Mouse (Mus musculus) intestine, embryonic 14.5 days (tissue): ENCODE data around the gene Pdss2. TPM values are rescaled to one million over a fixed set of nuclear protein-coding genes. Genes with fewer than 3 reads are reported as not detected.

Experiments used
- ATAC-seq: fragments of 200-750 bp; cut with Nextera tagmentation; replicated peaks from 2 replicates; pipeline ENCODE4 v1.8.0; 2017; ENCODE audit warnings: low read depth, moderate number of reproducible peaks, moderate TSS enrichment, moderate library complexity; ENCODE audit not compliant: low FRiP score, low TSS enrichment
- DNase-seq: peaks from one replicate; pipeline ENCODE4 v3.0.0-alpha.2; 2018; ENCODE audit warnings: low spot score
- H3K27ac ChIP-seq: fragments of 300-500 bp; sonication (generic); 2 replicates; pipeline ENCODE4 v1.5.1; 2014; ENCODE audit warnings: low read depth, mild to moderate bottlenecking, control low read depth
- H3K27me3 ChIP-seq: fragments of 300-500 bp; sonication (generic); replicated peaks from 2 replicates; pipeline ENCODE4 v1.6.1; 2014; ENCODE audit warnings: low read length, control low read depth; ENCODE audit not compliant: control insufficient read depth, insufficient read depth
- H3K36me3 ChIP-seq: fragments of 300-500 bp; sonication (generic); 2 replicates; pipeline ENCODE4 v1.6.1; 2014; ENCODE audit warnings: low read length, control low read depth; ENCODE audit not compliant: control insufficient read depth, insufficient read depth
- H3K4me1 ChIP-seq: fragments of 300-500 bp; sonication (generic); replicated peaks from 2 replicates; pipeline ENCODE4 v1.6.1; 2014; ENCODE audit warnings: low read length, control low read depth, mixed read lengths; ENCODE audit not compliant: control insufficient read depth, insufficient read depth
- H3K4me2 ChIP-seq: fragments of 300-500 bp; sonication (generic); 2 replicates; pipeline ENCODE4 v1.6.1; 2014; ENCODE audit warnings: low read length
- H3K4me3 ChIP-seq: fragments of 300-500 bp; sonication (generic); 2 replicates; pipeline ENCODE4 v1.5.1; 2014; ENCODE audit warnings: low read depth, low read length, control low read depth, mixed read lengths
- H3K9ac ChIP-seq: fragments of 300-500 bp; sonication (generic); 2 replicates; pipeline ENCODE4 v1.6.1; 2014; ENCODE audit warnings: mild to moderate bottlenecking, low read length
- H3K9me3 ChIP-seq: fragments of 300-500 bp; sonication (generic); 2 replicates; pipeline ENCODE4 v1.6.1; 2016; ENCODE audit warnings: low read length, control low read depth; ENCODE audit not compliant: control insufficient read depth
- WGBS: fragments of 180-500 bp; shearing (Covaris S2); extraction: QIAGEN DNeasy Blood & Tissue Kit; methylation state at CpG from one replicate; pipeline ENCODE4 v1.1.7; 2014; 5-methylcytosine and 5-hydroxymethylcytosine counted together
- polyA plus RNA-seq: library from polyadenylated mRNA; unstranded; fragments of >200 nt; fragmentation: Nextera tagmentation; extraction: Ambion mirVana; gene quantifications from 2 replicates; pipeline ENCODE4 v1.2.1, GENCODE M21; 2014

Gene Pdss2
- polyA plus RNA-seq, 1 experiment from 2014 or later = 12.2 TPM

DNA sequence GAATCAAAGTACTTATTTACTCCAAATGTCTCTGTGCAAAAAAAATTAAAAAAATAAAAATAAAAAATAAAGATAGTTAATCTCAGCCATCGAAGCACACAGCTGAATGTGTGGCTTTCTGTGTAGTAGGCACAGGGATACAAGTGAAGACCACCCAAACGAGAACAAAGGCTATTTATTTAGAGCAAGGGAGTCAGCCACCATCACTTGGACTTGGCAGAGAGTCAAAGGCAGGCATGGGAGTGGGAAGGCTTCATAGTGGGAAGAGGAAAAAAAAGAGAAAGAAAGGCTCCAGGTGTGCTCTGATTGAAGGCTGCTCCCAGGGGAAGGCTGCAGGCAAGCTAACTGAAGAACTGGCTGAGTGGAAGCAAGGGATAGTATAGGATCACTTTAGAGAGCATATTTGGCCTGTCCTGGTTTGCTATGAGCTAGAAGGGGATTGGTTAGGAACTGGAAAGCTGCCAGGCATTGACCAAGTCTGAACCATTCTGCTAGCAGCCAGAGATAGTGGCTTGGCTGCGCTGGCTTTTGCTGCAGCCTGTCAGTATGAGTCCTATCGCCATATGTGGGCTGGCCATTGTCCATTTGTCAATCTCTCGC, 40.9 kb upstream of the Pdss2 start:
- no peak overlapping the region for H3K9ac ChIP-seq
- DNase-seq = no peak
- no peak for ATAC-seq
- H3K27me3 ChIP-seq = peaks cover 25% of the 10 kb centered on the region
- no peak overlapping the region for H3K27ac ChIP-seq
- H3K4me1 ChIP-seq = no peaks in the 10 kb centered on the region
- no peak overlapping the region for H3K4me2 ChIP-seq
- H3K4me3 ChIP-seq = no peak overlapping the region
- H3K9me3 ChIP-seq = no peaks in the 10 kb centered on the region
- WGBS = 68% methylated on average over 5 of the region's 5 CpGs
- H3K36me3 ChIP-seq = no peaks in the 10 kb centered on the region

- WGBS = 86% methylated on average over 2 of the region's 2 CpGs
- H3K9ac ChIP-seq = no peak overlapping the region
- no peak overlapping the region for H3K4me3 ChIP-seq
- no peaks in the 10 kb centered on the region for H3K9me3 ChIP-seq
- no peaks in the 10 kb centered on the region for H3K36me3 ChIP-seq
- H3K4me1 ChIP-seq = no peaks in the 10 kb centered on the region
- DNase-seq (no peak), ATAC-seq (no peak)
- no peak overlapping the region for H3K27ac ChIP-seq
- H3K4me2 ChIP-seq = no peak overlapping the region
- no peaks in the 10 kb centered on the region for H3K27me3 ChIP-seq
Measured at GRCm38 (mm10) chr10:43200206-43200605, 21.1 kb upstream of the Pdss2 start.

GRCm38 (mm10) chr10:43203865-43204264, 17.4 kb upstream of the Pdss2 start:
- WGBS = 81% methylated on average over 3 of the region's 3 CpGs
- H3K4me2 ChIP-seq = no peak overlapping the region
- no peaks in the 10 kb centered on the region for H3K36me3 ChIP-seq
- H3K9me3 ChIP-seq = no peaks in the 10 kb centered on the region
- H3K27me3 ChIP-seq = no peaks in the 10 kb centered on the region
- no peak overlapping the region for H3K4me3 ChIP-seq
- no peak overlapping the region for H3K9ac ChIP-seq
- ATAC-seq (no peak), DNase-seq (no peak)
- H3K27ac ChIP-seq = no peak overlapping the region
- no peaks in the 10 kb centered on the region for H3K4me1 ChIP-seq

DNA sequence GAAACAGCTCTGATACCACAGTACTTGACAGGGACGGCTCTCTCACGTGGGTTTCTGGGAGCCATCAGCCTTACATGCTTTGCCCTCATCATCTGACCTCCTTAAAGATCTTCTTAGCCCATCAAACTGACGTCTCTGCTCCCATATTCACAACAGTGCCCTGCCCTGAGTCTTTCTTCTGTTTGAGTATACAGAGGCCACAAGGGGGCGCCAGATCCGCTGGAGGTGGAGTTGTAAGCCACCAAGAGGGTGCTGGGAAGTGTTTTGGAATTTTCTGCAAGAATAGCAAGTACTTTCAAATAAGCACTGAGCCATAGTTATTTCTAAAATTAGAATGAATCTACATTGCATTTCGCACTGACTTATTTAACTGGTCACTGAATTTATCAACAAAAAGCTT, 9.4 kb upstream of the Pdss2 start:
- DNase-seq = no peak
- WGBS = 39% methylated on average over 6 of the region's 6 CpGs

GRCm38 (mm10) chr10:43217361-43217900, 3.9 kb upstream of the Pdss2 start:
- WGBS = 92% methylated on average over 13 of the region's 13 CpGs
- Histone ChIP-seq H3K9me3 (no peaks in the 10 kb centered on the region), H3K36me3 (no peaks in the 10 kb centered on the region), H3K9ac (no peak overlapping the region), H3K27me3 (no peaks in the 10 kb centered on the region), H3K4me2 (no peak overlapping the region), H3K27ac (no peak overlapping the region), H3K4me3 (no peak overlapping the region), H3K4me1 (no peaks in the 10 kb centered on the region; the same call in 1 of the 2 replicates)
- no peak for ATAC-seq
- no peak for DNase-seq

More for the DNA sequence above, 9.4 kb upstream of the Pdss2 start:
- Histone ChIP-seq H3K4me1 (no peaks in the 10 kb centered on the region), H3K9me3 (no peaks in the 10 kb centered on the region), H3K27ac (no peak overlapping the region), H3K4me2 (no peak overlapping the region), H3K36me3 (no peaks in the 10 kb centered on the region), H3K9ac (no peak overlapping the region), H3K4me3 (no peak overlapping the region), H3K27me3 (no peaks in the 10 kb centered on the region)
- no peak for ATAC-seq

GRCm38 (mm10) chr10:43220479-43220878, 807 bp upstream of the Pdss2 start:
- Histone ChIP-seq H3K27ac (peak overlapping the region; percentile 85), H3K9ac (peak overlapping the region; percentile 77), H3K4me1 (peaks cover 3% of the 10 kb centered on the region; the same call in 1 of the 2 replicates), H3K36me3 (no peaks in the 10 kb centered on the region), H3K9me3 (no peaks in the 10 kb centered on the region), H3K4me2 (peak overlapping the region; percentile 76), H3K4me3 (peak overlapping the region; percentile 83), H3K27me3 (no peaks in the 10 kb centered on the region)
- no peak for ATAC-seq
- DNase-seq = peak; percentile 59
- 19% methylated on average over 7 of the region's 7 CpGs for WGBS

GRCm38 (mm10) chr10:43221659-43222058, 373 bp downstream of the Pdss2 start:
- H3K27ac ChIP-seq = peak overlapping the region; percentile 85
- H3K9ac ChIP-seq = peak overlapping the region; percentile 77
- no peaks in the 10 kb centered on the region for H3K27me3 ChIP-seq
- H3K4me2 ChIP-seq = peak overlapping the region; percentile 49
- WGBS = under 1% methylated on average over 25 of the region's 25 CpGs
- peak overlapping the region; percentile 83 for H3K4me3 ChIP-seq
- no peaks in the 10 kb centered on the region for H3K9me3 ChIP-seq
- ATAC-seq = peak; percentile 50
- H3K4me1 ChIP-seq = peaks cover 3% of the 10 kb centered on the region; the same call in 1 of the 2 replicates
- H3K36me3 ChIP-seq = no peaks in the 10 kb centered on the region
- DNase-seq = no peak

DNA sequence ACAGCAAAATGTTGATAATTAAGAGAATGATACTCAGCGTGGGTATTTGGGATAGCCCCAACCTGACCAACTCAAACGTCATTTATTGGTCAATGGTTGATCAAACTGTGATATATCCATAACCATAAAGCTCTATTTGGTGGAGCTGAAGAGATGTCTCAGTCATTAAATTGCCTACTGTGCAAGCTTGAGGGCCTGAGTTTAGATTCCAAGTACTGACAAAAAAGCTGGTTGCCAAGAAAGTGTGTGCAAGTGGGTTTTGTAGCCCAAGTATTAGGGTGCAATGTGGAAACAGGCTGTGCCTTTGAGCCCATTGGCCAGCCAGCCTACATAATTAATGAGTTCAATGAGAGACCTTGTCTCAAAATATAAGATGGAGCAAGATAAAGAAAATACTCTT, 2.1 kb downstream of the Pdss2 start:
- H3K27ac ChIP-seq = no peak overlapping the region
- H3K4me1 ChIP-seq = peaks cover 3% of the 10 kb centered on the region; the same call in 1 of the 2 replicates
- no peak for DNase-seq
- H3K27me3 ChIP-seq = no peaks in the 10 kb centered on the region
- 90% methylated on average over 2 of the region's 2 CpGs for WGBS
- H3K4me2 ChIP-seq = no peak overlapping the region
- no peak overlapping the region for H3K4me3 ChIP-seq
- no peak overlapping the region for H3K9ac ChIP-seq
- H3K9me3 ChIP-seq = no peaks in the 10 kb centered on the region
- ATAC-seq = no peak
- H3K36me3 ChIP-seq = no peaks in the 10 kb centered on the region

DNA sequence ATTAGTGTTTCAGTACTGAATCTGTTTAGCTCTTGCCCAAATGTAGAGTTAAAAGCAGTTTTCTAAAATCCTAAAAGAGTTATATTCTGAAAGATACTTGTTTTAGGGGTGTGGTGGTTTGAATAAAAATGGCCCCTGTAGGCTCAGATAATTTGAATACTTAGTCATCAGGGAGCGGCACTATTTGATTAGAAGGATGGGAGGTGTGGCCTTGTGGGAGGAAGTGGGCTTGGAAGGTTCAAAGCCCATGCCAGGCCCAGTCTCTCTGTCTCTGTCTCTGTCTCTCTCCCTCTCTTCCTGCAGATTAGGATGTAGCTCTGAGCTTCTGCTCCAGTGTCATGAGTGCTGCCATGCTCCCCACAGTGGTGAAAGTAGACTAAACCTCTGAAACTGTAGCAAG, 5.1 kb downstream of the Pdss2 start:
- WGBS = 81% methylated on average over 1 of the region's 1 CpGs
- no peak for ATAC-seq

More for the DNA sequence above, 5.1 kb downstream of the Pdss2 start:
- Histone ChIP-seq H3K27ac (no peak overlapping the region), H3K9ac (no peak overlapping the region), H3K27me3 (no peaks in the 10 kb centered on the region), H3K36me3 (no peaks in the 10 kb centered on the region), H3K4me1 (peaks cover 3% of the 10 kb centered on the region; the same call in 1 of the 2 replicates), H3K4me2 (no peak overlapping the region), H3K4me3 (no peak overlapping the region), H3K9me3 (no peaks in the 10 kb centered on the region)
- no peak for DNase-seq
